Mouse (Mus musculus) spleen, embryonic (tissue): ENCODE measurements at regions not wholly inside any gene's neighbourhood (a gene's known extent, or its start where the extent isn't known, plus 50 kb on each side); places are given as distances from the start of the nearest gene placed in this dataset.

Experiments used
- CTCF ChIA-PET: fragments of 350-600 bp; sonication (Branson Sonifier 250); formaldehyde crosslinking; loops from one replicate; lab custom pipeline; 2022; lab: Charles Lee

DNA sequence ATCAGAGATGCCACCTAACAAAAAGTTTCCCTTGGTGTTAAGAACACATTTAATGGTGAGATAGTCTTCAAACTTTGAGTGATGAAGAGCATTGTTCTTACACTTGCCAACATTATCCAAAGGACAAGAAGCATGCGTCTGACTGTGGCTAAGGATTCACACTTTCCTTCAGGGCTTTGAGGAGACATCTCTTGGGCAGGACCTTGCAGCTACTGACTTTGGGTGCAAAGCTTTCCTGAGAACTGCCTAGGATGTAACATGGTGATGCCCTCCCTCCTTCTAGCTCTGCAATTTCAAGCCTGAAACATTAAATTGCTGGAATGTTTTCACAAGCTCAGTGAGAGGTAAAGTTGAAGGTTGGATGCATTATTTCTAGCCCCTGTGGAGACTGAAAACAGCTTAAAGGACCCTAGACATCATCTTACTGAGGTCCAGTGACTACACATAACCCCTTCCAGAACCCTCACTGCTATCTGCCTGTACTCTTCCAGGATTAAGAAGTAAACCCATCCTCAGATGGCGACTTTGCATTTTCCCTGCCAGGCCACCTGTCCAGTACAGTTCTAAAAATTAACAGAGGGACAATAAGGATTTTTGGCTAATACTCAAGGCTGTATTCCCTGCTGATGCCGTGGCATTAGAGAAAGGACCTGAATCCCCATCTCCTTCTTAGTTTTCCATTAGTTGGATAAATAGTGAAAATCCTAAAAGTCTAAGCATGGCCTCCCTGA is 137.3 kb upstream of the Sptlc3 start:
- CTCF ChIA-PET, result no interaction called here

DNA sequence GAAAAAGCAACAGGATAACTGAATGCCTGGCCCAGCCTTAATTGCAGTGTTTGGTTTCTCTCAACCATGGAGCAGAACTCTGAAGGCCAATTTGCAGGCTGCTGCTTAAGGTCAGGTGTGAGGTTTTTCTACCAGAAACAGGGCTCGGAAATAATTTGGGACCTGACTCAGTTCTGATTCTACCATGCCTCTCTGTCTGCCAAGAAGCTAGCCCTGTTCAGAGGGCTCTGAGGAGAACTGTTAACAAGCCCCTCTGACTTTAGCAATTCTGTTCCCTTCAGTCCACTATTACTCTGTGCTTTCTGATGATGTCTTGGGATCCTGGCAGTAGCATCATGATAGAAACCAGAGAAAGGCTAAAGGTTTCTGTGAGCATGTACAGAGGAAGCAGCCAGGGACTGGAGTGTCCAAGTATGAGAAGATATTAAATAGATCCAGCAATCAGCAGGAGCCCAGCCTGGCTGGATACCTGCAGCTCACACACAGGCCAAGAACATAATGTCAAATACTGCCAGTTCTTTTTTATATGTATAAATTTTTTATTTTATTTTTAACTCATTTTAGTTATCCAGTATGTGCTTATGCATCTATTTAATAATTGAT is 131.4 kb upstream of the Sptlc3 start:
- CTCF ChIA-PET, result interaction anchor here (0.7 kb wide), 1 partner anchor 177 kb away, joined by 6 read pairs; no protein-coding TSS in a partner anchor

- CTCF ChIA-PET, result no interaction called here
Observed at GRCm38 (mm10) chr2:139370070-139370469, 123.6 kb upstream of the Sptlc3 start.

DNA sequence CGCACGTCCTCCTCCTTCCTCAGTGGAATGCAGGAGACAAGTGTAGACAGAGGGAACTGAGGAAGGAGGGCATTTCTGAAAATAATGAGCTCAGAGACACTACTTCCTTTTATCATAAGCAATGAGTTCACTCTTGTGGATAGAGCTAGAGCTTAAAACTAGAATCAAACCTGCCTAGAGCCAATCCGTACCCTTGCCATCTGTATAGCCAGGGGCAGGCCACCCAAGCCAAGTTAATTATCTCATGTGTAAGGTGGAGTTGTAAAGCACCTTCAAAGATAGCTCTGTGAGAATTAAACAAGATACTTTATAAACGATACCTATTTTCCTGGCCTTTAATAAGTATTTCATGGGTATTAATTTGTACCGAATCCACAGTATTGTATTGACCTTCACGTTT is 113.4 kb upstream of the Sptlc3 start:
- CTCF ChIA-PET, result no interaction called here

- CTCF ChIA-PET, result no interaction called here
Observed at GRCm38 (mm10) chr2:139381628-139382027, 112.1 kb upstream of the Sptlc3 start.

GRCm38 (mm10) chr2:139413559-139413958 is 80.2 kb upstream of the Sptlc3 start:
- CTCF ChIA-PET, result no interaction called here

DNA sequence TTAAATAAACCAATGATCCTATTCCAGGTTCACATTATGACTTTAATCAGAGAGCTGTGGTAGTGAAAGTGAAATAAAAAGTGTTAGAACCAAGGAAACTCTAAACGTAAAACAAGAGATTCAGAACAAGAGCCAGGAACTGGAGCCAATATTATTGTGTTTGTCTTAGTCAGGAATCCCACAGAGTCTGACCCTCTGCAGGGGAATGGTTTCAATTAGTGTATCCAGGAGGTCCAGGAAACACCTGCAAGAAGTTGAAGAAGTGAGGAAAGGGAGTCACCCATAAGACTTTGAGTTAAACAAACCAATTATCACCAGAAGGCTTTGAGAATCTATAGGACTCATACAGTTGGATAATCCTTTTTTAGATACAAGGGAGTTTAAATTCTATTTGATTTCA is 76.2 kb upstream of the Sptlc3 start:
- CTCF ChIA-PET, result no interaction called here

- CTCF ChIA-PET, result no interaction called here
Observed at GRCm38 (mm10) chr2:139422678-139423077, 71.0 kb upstream of the Sptlc3 start.

GRCm38 (mm10) chr2:139423413-139423812 is 70.3 kb upstream of the Sptlc3 start:
- CTCF ChIA-PET, result no interaction called here
